Mouse (Mus musculus) liver, embryonic 12.5 days (tissue): ENCODE results near the gene Tsc22d3. TPM values are rescaled to one million over a fixed set of nuclear protein-coding genes. Genes with fewer than 3 reads are reported as not detected.
"Not testable (repeated sequence)": the region's sequence is repeated elsewhere in the genome, so short reads cannot be mapped to it uniquely, and the experiment has no call there.

Experiments used
- ATAC-seq: fragments of 200-750 bp; cut with Nextera tagmentation; 2 replicates; pipeline ENCODE4 v1.8.0; 2017; ENCODE audit warnings: moderate number of reproducible peaks, mild to moderate bottlenecking, moderate library complexity
- H3K27ac ChIP-seq: fragments of 300-500 bp; sonication (generic); 2 replicates; pipeline ENCODE4 v1.5.1; 2016; ENCODE audit warnings: mild to moderate bottlenecking
- H3K27me3 ChIP-seq: fragments of 300-500 bp; sonication (generic); replicated peaks from 2 replicates; pipeline ENCODE4 v1.6.1; 2016; ENCODE audit warnings: mild to moderate bottlenecking, moderate library complexity
- H3K36me3 ChIP-seq: fragments of 300-500 bp; sonication (generic); 2 replicates; pipeline ENCODE4 v1.6.1; 2016; ENCODE audit warnings: mild to moderate bottlenecking, moderate library complexity
- H3K4me1 ChIP-seq: fragments of 300-500 bp; sonication (generic); 2 replicates; pipeline ENCODE4 v1.6.1; 2016
- H3K4me2 ChIP-seq: fragments of 300-500 bp; sonication (generic); 2 replicates; pipeline ENCODE4 v1.6.1; 2016; ENCODE audit warnings: mild to moderate bottlenecking, moderate library complexity
- H3K4me3 ChIP-seq: fragments of 300-500 bp; sonication (generic); 2 replicates; pipeline ENCODE4 v1.5.1; 2016; ENCODE audit warnings: mild to moderate bottlenecking, moderate library complexity
- H3K9ac ChIP-seq: fragments of 300-500 bp; sonication (generic); 2 replicates; pipeline ENCODE4 v1.6.1; 2016; ENCODE audit warnings: mild to moderate bottlenecking, moderate library complexity
- H3K9me3 ChIP-seq: fragments of 300-500 bp; sonication (generic); replicated peaks from 2 replicates; pipeline ENCODE4 v1.6.1; 2016; ENCODE audit warnings: mild to moderate bottlenecking, moderate library complexity
- WGBS: fragments of 180-500 bp; shearing (Covaris S2); methylation state at CpG from one replicate; pipeline ENCODE4 v1.1.7; 2016; ENCODE audit not compliant: insufficient replicate concordance; 5-methylcytosine and 5-hydroxymethylcytosine counted together
- polyA plus RNA-seq: library from polyadenylated mRNA; unstranded; fragments of >200 nt; fragmentation: Nextera tagmentation; extraction: Ambion mirVana; gene quantifications from 2 replicates; pipeline ENCODE4 v1.2.1, GENCODE M21; 2016

Tsc22d3 gene
- polyA plus RNA-seq, 1 experiment from 2014 or later: 16.0 TPM

DNA sequence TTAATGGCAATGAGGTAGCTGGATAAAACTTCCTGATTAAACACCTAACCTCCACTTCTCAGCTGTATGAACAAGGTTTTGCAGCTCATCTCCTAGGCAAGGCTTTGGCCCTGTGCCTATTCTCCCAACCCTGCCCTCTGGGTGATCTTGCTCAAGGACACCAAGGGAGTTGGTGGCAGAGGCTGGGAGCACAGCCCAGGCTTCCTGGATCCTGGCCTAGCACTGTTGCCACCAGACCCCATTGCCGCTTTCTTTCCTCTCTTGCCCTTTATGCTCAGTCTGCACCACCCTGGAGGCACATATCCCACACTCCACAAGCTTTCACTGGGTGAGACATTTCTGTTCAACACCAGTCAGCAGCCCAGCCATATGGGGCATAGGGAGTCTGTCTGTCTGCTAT lies 35.7 kb downstream of the Tsc22d3 start:
- no peak overlapping the region for H3K27ac ChIP-seq
- H3K4me1 ChIP-seq: no peaks in the 10 kb centered on the region
- H3K27me3 ChIP-seq: peaks cover 20% of the 10 kb centered on the region
- H3K9ac ChIP-seq: no peak overlapping the region
- no peaks in the 10 kb centered on the region for H3K36me3 ChIP-seq
- ATAC-seq: no peak
- no peak overlapping the region for H3K4me2 ChIP-seq
- H3K9me3 ChIP-seq: no peaks in the 10 kb centered on the region
- H3K4me3 ChIP-seq: no peak overlapping the region
- 83% methylated on average over 1 of the region's 1 CpGs for WGBS

DNA sequence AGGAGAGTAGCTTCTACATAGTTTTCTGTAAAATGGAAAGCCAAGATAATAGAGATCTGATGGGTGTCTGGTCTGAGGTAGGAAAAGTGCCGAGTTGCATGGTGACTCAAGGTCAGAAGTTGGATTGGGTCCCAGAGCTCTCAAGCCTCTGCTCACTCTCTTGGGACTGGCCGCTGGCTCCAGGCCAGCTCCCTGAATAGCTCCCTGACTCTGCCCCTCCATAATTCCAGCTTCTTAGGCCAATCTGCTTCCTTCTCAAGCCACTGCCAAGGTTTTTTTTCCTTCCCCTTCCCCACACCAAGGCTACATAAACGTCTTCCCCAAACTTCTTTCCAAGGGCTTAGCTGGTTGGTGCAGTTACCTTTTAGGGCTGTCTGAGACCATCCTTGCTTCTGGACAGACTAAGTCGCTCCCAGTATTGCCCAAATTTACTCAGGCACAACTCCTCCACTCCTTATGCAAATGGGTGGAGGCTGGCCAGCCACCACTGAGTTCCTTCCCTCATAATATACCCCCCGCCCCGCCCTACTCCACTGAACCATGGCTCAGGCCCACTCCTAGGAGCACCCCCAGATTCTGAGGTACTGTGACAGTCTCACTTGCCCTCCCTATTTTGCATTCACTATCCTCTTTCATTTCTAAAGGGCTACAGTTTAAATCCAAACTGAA lies 42.1 kb downstream of the Tsc22d3 start:
- no peak for ATAC-seq
- 59% methylated on average over 6 of the region's 6 CpGs for WGBS
- no peak overlapping the region for H3K9ac ChIP-seq
- H3K27me3 ChIP-seq: peaks cover 14% of the 10 kb centered on the region; the same call in 1 of the 2 replicates
- no peaks in the 10 kb centered on the region for H3K9me3 ChIP-seq
- no peak overlapping the region for H3K27ac ChIP-seq
- no peaks in the 10 kb centered on the region for H3K36me3 ChIP-seq
- H3K4me2 ChIP-seq: no peak overlapping the region
- H3K4me1 ChIP-seq: no peaks in the 10 kb centered on the region
- H3K4me3 ChIP-seq: no peak overlapping the region

DNA sequence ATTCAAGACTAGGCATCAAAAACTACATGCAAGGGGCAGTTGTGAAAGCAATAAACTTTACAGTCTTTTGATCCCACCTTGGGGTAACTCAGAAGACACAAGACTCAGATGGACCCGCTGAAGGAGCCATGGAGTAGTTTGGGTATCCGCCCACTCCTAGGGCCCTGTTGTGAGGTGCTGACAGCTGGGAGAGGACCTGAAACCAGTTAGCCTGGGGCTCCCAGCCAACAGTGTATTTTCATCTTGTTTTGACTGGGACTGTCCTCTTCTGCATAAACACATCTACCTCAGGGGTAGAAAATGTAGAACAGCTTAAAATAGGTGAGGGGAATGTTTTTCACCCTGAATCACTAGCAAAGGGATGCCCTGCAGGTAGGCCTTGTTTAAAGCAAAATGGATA lies 44.5 kb downstream of the Tsc22d3 start:
- 70% methylated on average over 2 of the region's 2 CpGs for WGBS
- no peak for ATAC-seq

DNA sequence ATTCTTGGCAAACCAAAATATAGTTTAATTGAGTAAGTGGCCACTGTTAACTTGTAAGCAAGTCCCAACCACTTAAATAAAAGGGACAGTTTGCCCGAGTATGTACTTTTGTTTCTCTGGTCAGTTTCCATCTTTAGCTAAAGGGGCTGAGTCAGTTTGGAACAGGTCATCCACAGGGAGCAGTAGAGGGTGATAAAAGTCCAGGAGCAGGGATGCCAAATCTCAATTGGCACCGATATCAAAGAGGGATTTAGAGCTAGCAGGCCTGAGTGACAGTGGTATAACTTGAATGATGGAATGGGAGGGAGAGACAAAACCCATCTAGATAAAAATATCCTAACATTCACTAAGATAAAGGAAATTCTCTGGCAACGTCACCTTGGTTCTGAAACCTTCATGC lies 45.0 kb downstream of the Tsc22d3 start:
- Histone ChIP-seq H3K27ac (no peak overlapping the region), H3K4me2 (no peak overlapping the region), H3K9me3 (no peaks in the 10 kb centered on the region), H3K27me3 (peaks cover 14% of the 10 kb centered on the region; the same call in 1 of the 2 replicates), H3K36me3 (no peaks in the 10 kb centered on the region), H3K4me3 (no peak overlapping the region), H3K9ac (no peak overlapping the region), H3K4me1 (no peaks in the 10 kb centered on the region)
- no peak for ATAC-seq
- WGBS: 63% methylated on average over 3 of the region's 3 CpGs

More for the DNA sequence above, 44.5 kb downstream of the Tsc22d3 start:
- no peak overlapping the region for H3K4me2 ChIP-seq
- H3K9ac ChIP-seq: no peak overlapping the region
- no peak overlapping the region for H3K27ac ChIP-seq
- no peaks in the 10 kb centered on the region for H3K36me3 ChIP-seq
- no peaks in the 10 kb centered on the region for H3K4me1 ChIP-seq
- peaks cover 14% of the 10 kb centered on the region; the same call in 1 of the 2 replicates for H3K27me3 ChIP-seq
- no peak overlapping the region for H3K4me3 ChIP-seq
- no peaks in the 10 kb centered on the region for H3K9me3 ChIP-seq

DNA sequence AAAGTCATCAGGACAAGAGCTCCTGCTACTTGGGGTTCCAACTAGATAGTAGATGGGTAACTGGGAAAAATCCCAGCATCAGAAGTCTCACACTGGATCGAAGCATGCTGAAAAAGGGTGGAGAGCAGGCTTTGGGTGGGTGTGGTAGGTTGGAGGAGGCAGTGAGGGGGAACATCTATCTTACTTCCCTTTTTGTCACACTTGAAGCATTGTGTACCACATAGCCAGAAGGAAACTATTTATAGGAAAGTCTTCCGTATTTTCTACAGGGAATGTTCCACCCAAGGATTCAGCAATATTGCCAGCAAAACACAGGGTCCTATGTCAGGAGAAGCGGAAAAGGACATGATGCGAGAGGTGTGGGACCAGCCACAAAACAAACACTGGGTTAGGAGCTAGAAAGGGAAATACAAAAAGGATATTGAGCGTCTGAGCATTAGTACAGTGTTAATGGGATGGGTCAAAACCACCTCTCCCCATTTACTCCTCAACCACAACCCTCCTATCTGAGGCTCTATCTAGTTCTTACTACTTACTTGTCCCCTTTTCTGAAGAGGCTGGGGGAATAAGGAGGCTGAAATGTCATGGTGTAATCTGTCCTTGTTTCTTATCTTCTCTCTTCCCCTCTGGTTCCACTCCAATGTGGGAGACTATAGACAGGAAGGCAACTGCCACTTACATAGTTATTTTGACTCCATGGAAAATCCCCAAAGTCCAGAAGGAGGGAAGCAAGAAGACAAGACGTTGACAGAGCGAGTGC lies 52.6 kb downstream of the Tsc22d3 start:
- no peak overlapping the region for H3K4me2 ChIP-seq
- WGBS: 53% methylated on average over 7 of the region's 7 CpGs
- no peak for ATAC-seq

DNA sequence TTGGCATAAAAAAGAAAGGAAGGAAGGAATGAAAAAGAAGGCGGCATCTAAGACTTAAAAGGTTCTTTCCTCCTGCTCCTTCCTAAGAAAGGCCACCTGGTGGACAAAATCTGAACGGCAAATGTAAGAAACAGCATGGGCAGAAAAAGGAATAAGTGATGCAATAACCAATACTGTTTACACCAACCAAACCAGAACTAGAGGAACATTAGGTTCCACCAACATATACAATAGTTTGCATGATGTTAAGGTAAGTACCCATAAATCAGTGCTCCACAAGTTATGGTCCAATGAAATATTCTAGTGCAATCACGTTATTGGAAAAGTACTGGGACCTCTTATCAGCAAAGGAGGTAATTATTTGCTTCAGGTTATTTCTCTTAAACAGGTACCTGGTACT lies 55.7 kb downstream of the Tsc22d3 start:
- peaks cover 29% of the 10 kb centered on the region; the same call in 1 of the 2 replicates for H3K27me3 ChIP-seq
- no peak for ATAC-seq
- no peak overlapping the region for H3K27ac ChIP-seq
- H3K9me3 ChIP-seq: no peaks in the 10 kb centered on the region
- no peak overlapping the region for H3K4me3 ChIP-seq
- H3K4me1 ChIP-seq: peaks cover 21% of the 10 kb centered on the region
- no peak overlapping the region for H3K4me2 ChIP-seq
- no peak overlapping the region for H3K9ac ChIP-seq
- WGBS: 25% methylated on average over 3 of the region's 3 CpGs
- 0 out of 2 replicates have a peak, but pooled peaks cover 6% of the 10 kb centered on the region for H3K36me3 ChIP-seq

More for the DNA sequence above, 52.6 kb downstream of the Tsc22d3 start:
- H3K4me3 ChIP-seq: no peak overlapping the region
- H3K9ac ChIP-seq: no peak overlapping the region
- H3K4me1 ChIP-seq: peaks cover 11% of the 10 kb centered on the region
- peaks cover 14% of the 10 kb centered on the region; the same call in 1 of the 2 replicates for H3K27me3 ChIP-seq
- H3K9me3 ChIP-seq: no peaks in the 10 kb centered on the region
- no peak overlapping the region for H3K27ac ChIP-seq
- no peaks in the 10 kb centered on the region for H3K36me3 ChIP-seq

DNA sequence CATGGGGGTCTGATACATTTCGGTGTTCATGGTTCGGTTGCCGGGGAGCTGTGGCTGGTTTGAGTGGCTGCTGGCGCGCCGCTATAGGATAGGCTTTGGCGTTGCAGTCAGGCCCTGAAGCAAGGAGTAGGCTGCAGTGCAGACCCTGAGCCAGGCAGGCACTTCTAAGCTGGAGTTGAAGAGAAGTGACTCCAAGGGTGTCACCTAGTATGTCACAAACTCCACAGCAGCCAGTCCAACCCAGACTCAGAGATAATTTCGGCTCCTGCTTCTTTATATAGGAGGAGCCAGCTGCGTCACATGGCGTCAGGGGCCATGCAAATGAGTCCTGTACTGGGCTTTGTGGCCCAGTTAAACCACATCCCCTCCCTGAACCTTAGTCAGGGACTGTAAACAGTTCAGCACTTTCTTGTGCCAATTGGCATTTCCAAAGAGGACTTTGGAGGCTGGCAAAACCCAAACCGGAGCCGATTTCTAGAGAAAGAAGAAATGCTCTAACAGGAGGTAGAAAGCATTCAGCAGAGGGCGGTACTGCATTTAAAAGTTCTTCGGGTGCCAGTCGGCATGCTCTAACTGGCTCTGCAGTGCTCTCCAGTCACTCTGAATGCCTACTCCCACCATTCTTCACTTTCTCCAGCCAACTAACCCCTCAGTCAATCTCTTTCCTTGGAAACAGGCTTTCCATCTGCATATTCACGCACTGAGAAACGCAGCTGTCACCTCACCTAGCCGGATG lies 57.4 kb downstream of the Tsc22d3 start:
- Histone ChIP-seq H3K4me3 (peak overlapping the region; percentile 61), H3K9ac (peak overlapping the region; percentile 72), H3K4me1 (peaks cover 23% of the 10 kb centered on the region), H3K27ac (peak overlapping the region; percentile 74), H3K4me2 (peak overlapping the region; percentile 83), H3K9me3 (no peaks in the 10 kb centered on the region), H3K36me3 (0 out of 2 replicates have a peak, but pooled peaks cover 6% of the 10 kb centered on the region), H3K27me3 (peaks cover 22% of the 10 kb centered on the region; the same call in 1 of the 2 replicates)
- 21% methylated on average over 18 of the region's 18 CpGs for whole genome bisulfite sequencing
- peak; percentile 90 for ATAC-seq

DNA sequence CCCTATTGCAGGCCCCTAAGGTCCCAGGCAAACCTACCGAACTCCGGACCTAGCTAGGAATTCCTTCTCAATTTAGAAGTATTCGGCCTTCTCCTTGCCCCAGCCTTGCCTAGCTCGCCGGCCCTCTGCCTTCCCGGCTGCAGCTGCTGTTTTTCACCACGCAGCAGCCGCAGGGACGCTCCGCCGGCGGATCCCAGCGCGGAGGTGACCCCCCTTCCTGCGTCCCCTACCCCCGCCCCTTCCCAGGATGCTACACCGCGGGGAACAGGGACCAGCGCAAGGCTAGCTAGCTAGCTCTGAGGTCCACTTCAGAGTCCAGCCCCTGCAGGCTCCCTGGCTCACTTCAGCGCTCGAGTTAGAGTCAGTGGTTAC lies 58.0 kb downstream of the Tsc22d3 start:
- H3K9me3 ChIP-seq: no peaks in the 10 kb centered on the region
- ATAC-seq: peak; percentile 66
- peak overlapping the region; percentile 83 for H3K4me2 ChIP-seq
- peak overlapping the region; percentile 74 for H3K27ac ChIP-seq
- peaks cover 29% of the 10 kb centered on the region for H3K4me1 ChIP-seq
- H3K27me3 ChIP-seq: peaks cover 22% of the 10 kb centered on the region; the same call in 1 of the 2 replicates
- H3K36me3 ChIP-seq: 0 out of 2 replicates have a peak, but pooled peaks cover 6% of the 10 kb centered on the region
- peak overlapping the region; percentile 72 for H3K9ac ChIP-seq
- peak overlapping the region; percentile 61 for H3K4me3 ChIP-seq
- 5% methylated on average over 21 of the region's 21 CpGs for WGBS

DNA sequence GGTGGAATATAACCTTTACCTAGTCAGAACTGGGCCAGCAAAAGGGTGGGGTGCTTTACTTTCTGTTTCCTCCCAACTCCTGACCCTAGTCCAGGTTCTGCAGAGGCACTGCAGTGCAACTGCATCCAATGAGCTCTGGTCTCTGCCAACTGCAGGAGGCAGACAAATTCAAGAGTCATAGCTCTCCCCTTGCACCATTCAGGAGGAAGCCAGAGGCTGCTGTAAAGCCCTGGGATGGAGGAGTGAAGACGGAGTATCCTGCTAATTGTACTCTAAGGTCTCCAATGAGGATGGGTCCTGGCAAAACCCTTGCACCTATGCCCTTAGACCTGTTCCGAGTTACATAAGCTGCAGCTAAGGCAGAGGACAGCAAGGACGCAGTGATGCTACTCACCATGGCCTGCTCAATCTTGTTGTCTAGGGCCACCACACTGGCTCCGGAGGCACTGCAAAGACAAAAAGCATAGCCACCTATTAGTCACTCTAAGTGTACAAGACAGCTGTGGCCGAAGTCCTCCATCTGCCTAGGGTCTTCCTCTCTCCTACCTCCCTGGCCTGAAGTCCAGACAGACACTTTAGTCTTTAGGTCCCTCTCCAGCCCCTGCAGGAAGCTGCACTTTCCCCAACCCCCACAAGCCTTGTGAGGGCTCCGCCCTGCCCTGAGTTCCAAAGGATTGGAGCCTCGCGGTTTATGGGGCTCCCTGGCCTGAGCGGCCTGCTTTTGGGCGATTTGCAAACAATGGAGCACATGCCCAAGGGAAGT lies 58.6 kb downstream of the Tsc22d3 start:
- Histone ChIP-seq H3K4me1 (peaks cover 29% of the 10 kb centered on the region), H3K27ac (peak overlapping the region; percentile 74), H3K36me3 (0 out of 2 replicates have a peak, but pooled peaks cover 6% of the 10 kb centered on the region), H3K4me2 (peak overlapping the region; percentile 83), H3K9me3 (no peaks in the 10 kb centered on the region), H3K4me3 (peak overlapping the region; percentile 61), H3K27me3 (peaks cover 22% of the 10 kb centered on the region; the same call in 1 of the 2 replicates), H3K9ac (peak overlapping the region; percentile 72)
- ATAC-seq: peak; percentile 51
- WGBS: 21% methylated on average over 10 of the region's 10 CpGs

DNA sequence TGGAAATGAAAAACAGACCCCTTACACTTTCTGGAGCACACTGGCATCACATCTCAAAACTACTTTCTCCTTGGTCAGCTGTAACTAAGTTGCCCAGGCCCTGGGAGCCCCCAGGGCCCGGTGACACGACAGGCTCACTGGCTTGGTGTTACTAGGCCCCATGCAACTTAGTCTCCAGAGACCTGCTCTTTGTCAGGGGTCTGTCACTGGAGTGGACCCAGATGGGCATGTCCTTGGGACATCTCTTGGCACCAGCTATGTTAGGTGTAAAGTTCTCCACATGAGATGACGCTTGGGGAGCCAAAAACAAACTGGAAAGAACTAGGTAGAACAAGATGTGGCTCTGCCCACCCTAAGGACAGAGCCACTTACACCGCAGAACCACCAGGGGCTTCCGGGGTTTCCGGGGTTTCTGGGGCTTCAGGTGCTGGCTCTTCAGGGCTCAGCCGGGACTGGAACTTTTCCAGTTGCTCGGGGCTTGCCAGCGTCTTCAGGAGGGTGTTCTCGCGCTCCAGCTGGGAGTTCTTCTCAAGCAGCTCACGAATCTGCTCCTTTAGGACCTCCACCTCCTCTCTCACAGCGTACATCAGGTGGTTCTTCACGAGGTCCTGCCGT lies 59.9 kb downstream of the Tsc22d3 start:
- no peaks in the 10 kb centered on the region for H3K9me3 ChIP-seq
- ATAC-seq: no peak
- peaks cover 29% of the 10 kb centered on the region for H3K4me1 ChIP-seq
- H3K9ac ChIP-seq: no peak overlapping the region
- 0 out of 2 replicates have a peak, but pooled peaks cover 6% of the 10 kb centered on the region for H3K36me3 ChIP-seq
- WGBS: 81% methylated on average over 15 of the region's 15 CpGs
- no peak overlapping the region for H3K4me2 ChIP-seq
- no peak overlapping the region for H3K27ac ChIP-seq
- H3K4me3 ChIP-seq: no peak overlapping the region
- peaks cover 22% of the 10 kb centered on the region; the same call in 1 of the 2 replicates for H3K27me3 ChIP-seq

DNA sequence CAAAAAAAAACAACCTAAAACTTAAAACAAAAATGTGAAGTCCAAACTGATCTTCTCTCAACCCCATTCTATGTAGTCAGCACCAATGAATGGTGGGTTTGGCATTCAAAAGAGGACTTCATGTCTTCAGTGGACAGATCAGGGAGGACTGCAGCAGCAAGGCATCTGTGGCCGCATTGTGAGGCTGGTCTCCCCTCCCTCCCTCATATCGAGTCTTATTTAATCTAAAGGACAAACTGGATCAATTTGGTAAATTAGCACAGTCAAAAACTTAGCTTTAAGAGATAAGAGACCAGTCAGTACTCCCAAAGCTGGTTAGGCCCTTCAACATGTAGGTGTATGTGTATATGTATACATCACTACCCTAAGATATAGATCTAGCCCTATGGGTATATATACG lies 60.6 kb downstream of the Tsc22d3 start:
- not testable (repeated sequence) for H3K9me3 ChIP-seq, H3K36me3 ChIP-seq, H3K27ac ChIP-seq, H3K9ac ChIP-seq, H3K4me3 ChIP-seq, H3K4me2 ChIP-seq, ATAC-seq
- Histone ChIP-seq H3K4me1 (peaks cover 26% of the 10 kb centered on the region), H3K27me3 (peaks cover 29% of the 10 kb centered on the region; the same call in 1 of the 2 replicates)
- 76% methylated on average over 3 of the region's 3 CpGs for WGBS
